ENCODE assay signal across 22 mouse cellular contexts in the genomic region with DNA sequence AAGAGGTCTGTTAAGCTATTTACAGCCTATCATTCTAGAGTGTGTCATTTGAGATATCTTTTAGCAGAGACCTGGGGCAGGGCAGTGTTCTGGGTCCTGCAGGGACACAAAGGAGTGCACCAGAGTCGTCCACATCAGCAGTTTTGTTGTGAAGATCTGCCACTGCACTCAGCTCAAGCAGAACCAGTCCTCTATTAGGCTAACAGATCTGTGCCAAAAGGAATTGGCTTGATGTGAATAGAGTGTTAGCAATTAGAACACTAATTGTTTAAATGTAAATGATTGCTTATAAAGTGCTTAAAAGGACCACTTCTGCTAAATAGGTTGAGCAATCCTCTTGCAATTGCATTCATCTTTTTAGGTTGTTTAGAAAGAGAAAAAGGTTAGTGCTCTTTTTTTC.
DNase-seq lines count a peak whose midpoint lies in the region; ATAC-seq and TF ChIP-seq lines count a peak whose summit lies in the region.
"Had no signal": no experiment of that assay in that cellular context is flagged by ENCODE, and none has a peak within 500 bp of the region (broad histone marks: within the 10 kb centered on the region; RNA-seq: fewer than 3 reads in every experiment).

No protein-coding gene starts in this region.

- H3K27me3 ChIP-seq in hindbrain, postnatal 0 days (ENCODE audit: insufficient read depth, low read length): no peaks in the 10 kb centered on the region
- no peaks in the 10 kb centered on the region for H3K27me3 ChIP-seq in hindbrain, embryonic 10.5 days (ENCODE audit: insufficient read depth, poor library complexity, severe bottlenecking)
- no peaks in the 10 kb centered on the region for H3K27me3 ChIP-seq in forebrain, embryonic 14.5 days (replicated peaks; ENCODE audit: control insufficient read depth, insufficient read depth, low read length)
- H3K27me3 ChIP-seq: heart, embryonic 15.5 days; liver, embryonic 13.5 days; stomach, embryonic 15.5 days had no signal

- peak; percentile 14 to 36 for DNase-seq in cerebellum, postnatal 10 days
- DNase-seq in cerebellum, postnatal 25 days: no peak
- peak; percentile 29 for DNase-seq in hindbrain, postnatal 0 days (ENCODE audit: low spot score)
- DNase-seq in hindbrain, embryonic 10.5 days (ENCODE audit: low spot score): no peak
- DNase-seq in forebrain, embryonic 14.5 days (ENCODE audit: low spot score): peak; percentile 88
- DNase-seq in retina, embryonic 14.5 days (ENCODE audit: low spot score): peak; percentile 18
- no peak for DNase-seq in gastrocnemius, adult 2 months
- DNase-seq: adrenal gland, postnatal 25 days; cerebellum, adult 9-10 months; heart, postnatal 4 days; kidney, adult 18-20 months; liver, embryonic 13.5 days; lung, adult 2 months; right cerebral cortex, adult 18-20 months; right cerebral cortex, postnatal 4 days; thymus, postnatal 25 days had no signal

- no peak for TF ChIP-seq CTCF in hindbrain, postnatal 0 days (IDR thresholded peaks at IDR 0.05; ENCODE audit: low read depth)
- no peak for TF ChIP-seq CTCF in gastrocnemius, adult 2 months (IDR thresholded peaks at IDR 0.05)

- WGBS in hindbrain, postnatal 0 days: 16% methylated on average over 1 of the region's 1 CpGs
- WGBS in hindbrain, embryonic 10.5 days: 26% methylated on average over 1 of the region's 1 CpGs
- 0% methylated on average over 1 of the region's 1 CpGs for WGBS in forebrain, embryonic 14.5 days

- peak; percentile 61; the same call in 1 of the 2 replicates for ATAC-seq in hindbrain, postnatal 0 days
- ATAC-seq in forebrain, embryonic 14.5 days: peak; percentile 88
- ATAC-seq: inflammation-experienced regulatory T-cells, adult 6 months had no signal

- H3K36me3 ChIP-seq in hindbrain, postnatal 0 days (ENCODE audit: insufficient read depth, low read length): no peaks in the 10 kb centered on the region
- H3K36me3 ChIP-seq in hindbrain, embryonic 10.5 days: no peaks in the 10 kb centered on the region
- H3K36me3 ChIP-seq in forebrain, embryonic 14.5 days (ENCODE audit: control insufficient read depth, insufficient read depth, low read length): no peaks in the 10 kb centered on the region
- H3K36me3 ChIP-seq: embryonic facial prominence, embryonic 10.5 days; heart, embryonic 15.5 days; liver, embryonic 13.5 days; stomach, embryonic 15.5 days had no signal

- no peaks in the 10 kb centered on the region for H3K9me3 ChIP-seq in hindbrain, postnatal 0 days (ENCODE audit: low read length)
- no peaks in the 10 kb centered on the region for H3K9me3 ChIP-seq in hindbrain, embryonic 10.5 days
- H3K9me3 ChIP-seq in forebrain, embryonic 14.5 days (replicated peaks; ENCODE audit: control insufficient read depth, low read length): no peaks in the 10 kb centered on the region
- H3K9me3 ChIP-seq: embryonic facial prominence, embryonic 10.5 days; heart, embryonic 15.5 days; liver, embryonic 13.5 days; stomach, embryonic 15.5 days had no signal

- H3K4me2 ChIP-seq in hindbrain, postnatal 0 days (ENCODE audit: low read depth, low read length): no peak overlapping the region
- no peak overlapping the region for H3K4me2 ChIP-seq in forebrain, embryonic 14.5 days (ENCODE audit: low read length)
- H3K4me2 ChIP-seq: heart, embryonic 15.5 days; liver, embryonic 13.5 days; stomach, embryonic 15.5 days had no signal

- H3K4me3 ChIP-seq in hindbrain, postnatal 0 days (ENCODE audit: low read length): no peak overlapping the region
- no peak overlapping the region for H3K4me3 ChIP-seq in hindbrain, embryonic 10.5 days
- H3K4me3 ChIP-seq in forebrain, embryonic 14.5 days (ENCODE audit: low read depth, low read length): no peak overlapping the region
- H3K4me3 ChIP-seq in gastrocnemius, adult 2 months: no peak overlapping the region
- H3K4me3 ChIP-seq: embryonic facial prominence, embryonic 10.5 days; heart, embryonic 15.5 days; left cerebral cortex, adult 2 months; liver, embryonic 13.5 days; stomach, embryonic 15.5 days had no signal

- H3K9ac ChIP-seq in hindbrain, postnatal 0 days (replicated peaks; ENCODE audit: low read length): no peak overlapping the region
- no peak overlapping the region for H3K9ac ChIP-seq in forebrain, embryonic 14.5 days (ENCODE audit: low read length)
- H3K9ac ChIP-seq: heart, embryonic 15.5 days; liver, embryonic 13.5 days; stomach, embryonic 15.5 days had no signal

- H3K4me1 ChIP-seq in hindbrain, postnatal 0 days (ENCODE audit: insufficient read depth, low read length): no peaks in the 10 kb centered on the region
- H3K4me1 ChIP-seq in hindbrain, embryonic 10.5 days (replicated peaks): 0 out of 2 replicates have a peak, but pooled peaks cover 4% of the 10 kb centered on the region
- peaks cover 14% of the 10 kb centered on the region for H3K4me1 ChIP-seq in forebrain, embryonic 14.5 days (ENCODE audit: control insufficient read depth, insufficient read depth, low read length)
- H3K4me1 ChIP-seq: embryonic facial prominence, embryonic 10.5 days; heart, embryonic 15.5 days; liver, embryonic 13.5 days; stomach, embryonic 15.5 days had no signal

- no peak overlapping the region for H3K27ac ChIP-seq in hindbrain, postnatal 0 days
- H3K27ac ChIP-seq in hindbrain, embryonic 10.5 days: no peak overlapping the region
- no peak overlapping the region; the same call in 1 of the 2 replicates for H3K27ac ChIP-seq in forebrain, embryonic 14.5 days (ENCODE audit: low read depth, low read length)
- no peak overlapping the region for H3K27ac ChIP-seq in gastrocnemius, adult 2 months
- H3K27ac ChIP-seq: embryonic facial prominence, embryonic 10.5 days; heart, embryonic 15.5 days; kidney, postnatal 0 days; left cerebral cortex, adult 2 months; liver, embryonic 13.5 days; stomach, embryonic 15.5 days had no signal

- intact Hi-C loops in gastrocnemius, adult 2 months (cut with DNase I): no loop called here

Comparison
In these comparisons a context has a peak if more than half of its experiments do, and no peak if none do; other contexts are left out.
1. DNase-seq: peak in cerebellum, postnatal 10 days (2 of 2), hindbrain, postnatal 0 days (single experiment), forebrain, embryonic 14.5 days (single experiment) and retina, embryonic 14.5 days (single experiment); none in cerebellum, postnatal 25 days (0 of 2), hindbrain, embryonic 10.5 days (single experiment) and gastrocnemius, adult 2 months (single experiment).